Mouse (Mus musculus) testis, postnatal 10 days (tissue): Measurements from ENCODE around the gene Slc25a10.

Source experiments
- DNase-seq: peaks from one replicate; pipeline ENCODE4 v3.0.0; 2021; ENCODE audit warnings: low spot score

Slc25a10 gene

GRCm38 (mm10) chr11:120491317-120492023 lies at the start of gene Slc25a10:
Slc25a10 (plus strand) TSS chr11:120491840.
- peak; percentile 92 for DNase-seq

GRCm38 (mm10) chr11:120442344-120442743 lies 49.3 kb upstream of the Slc25a10 start, which contains the start of gene Tspan10:
Tspan10 (plus strand) TSS chr11:120442644.
- no peak for DNase-seq

GRCm38 (mm10) chr11:120442765-120443280 lies 48.8 kb upstream of the Slc25a10 start:
- DNase-seq = no peak

GRCm38 (mm10) chr11:120444106-120444505 lies 47.5 kb upstream of the Slc25a10 start:
- DNase-seq = no peak

GRCm38 (mm10) chr11:120445475-120445874 lies 46.2 kb upstream of the Slc25a10 start:
- no peak for DNase-seq

- no peak for DNase-seq
These were observed 44.5 kb upstream of the Slc25a10 start for GRCm38 (mm10) chr11:120447179-120447578.

GRCm38 (mm10) chr11:120452246-120452645 lies 39.4 kb upstream of the Slc25a10 start:
- DNase-seq = no peak

GRCm38 (mm10) chr11:120453306-120453705 lies 38.3 kb upstream of the Slc25a10 start, which contains the start of gene Pde6g:
Pde6g (minus strand) TSS chr11:120453500.
- no peak for DNase-seq

- DNase-seq = no peak
These were observed 36.7 kb upstream of the Slc25a10 start for GRCm38 (mm10) chr11:120454965-120455364.

GRCm38 (mm10) chr11:120455413-120455812 lies 36.2 kb upstream of the Slc25a10 start:
- DNase-seq = no peak

GRCm38 (mm10) chr11:120457370-120457769 lies 34.3 kb upstream of the Slc25a10 start:
- DNase-seq = no peak

- peak; percentile 78 for DNase-seq
These were observed 33.6 kb upstream of the Slc25a10 start, which contains the start of the genes Oxld1 and Ccdc137 for GRCm38 (mm10) chr11:120457772-120458751. Oxld1 (minus strand) TSS chr11:120458068. Ccdc137 (plus strand) TSS chr11:120458115.

- DNase-seq = no peak
These were observed 32.6 kb upstream of the Slc25a10 start for GRCm38 (mm10) chr11:120458847-120459597.

GRCm38 (mm10) chr11:120463536-120463935 lies 28.1 kb upstream of the Slc25a10 start:
- no peak for DNase-seq

GRCm38 (mm10) chr11:120464365-120464764 lies 27.3 kb upstream of the Slc25a10 start:
- no peak for DNase-seq

GRCm38 (mm10) chr11:120465521-120465920 lies 26.1 kb upstream of the Slc25a10 start:
- no peak for DNase-seq

GRCm38 (mm10) chr11:120467051-120467735 lies 24.4 kb upstream of the Slc25a10 start, which contains the start of gene Arl16:
Arl16 (minus strand) TSS chr11:120467607.
- peak; percentile 94 for DNase-seq

GRCm38 (mm10) chr11:120467736-120468092 lies 23.9 kb upstream of the Slc25a10 start:
- DNase-seq = no peak

- no peak for DNase-seq
These were observed 19.6 kb upstream of the Slc25a10 start for GRCm38 (mm10) chr11:120472052-120472451.

GRCm38 (mm10) chr11:120483448-120483934 lies 8.1 kb upstream of the Slc25a10 start:
- no peak for DNase-seq
